Mouse (Mus musculus): ENCODE data around the gene Cdyl2. TPM values are rescaled to one million over a fixed set of nuclear protein-coding genes. Genes with fewer than 3 reads are reported as not detected.

The Cdyl2 gene
- total RNA-seq, 1 experiment = 37.3 TPM

DNA sequence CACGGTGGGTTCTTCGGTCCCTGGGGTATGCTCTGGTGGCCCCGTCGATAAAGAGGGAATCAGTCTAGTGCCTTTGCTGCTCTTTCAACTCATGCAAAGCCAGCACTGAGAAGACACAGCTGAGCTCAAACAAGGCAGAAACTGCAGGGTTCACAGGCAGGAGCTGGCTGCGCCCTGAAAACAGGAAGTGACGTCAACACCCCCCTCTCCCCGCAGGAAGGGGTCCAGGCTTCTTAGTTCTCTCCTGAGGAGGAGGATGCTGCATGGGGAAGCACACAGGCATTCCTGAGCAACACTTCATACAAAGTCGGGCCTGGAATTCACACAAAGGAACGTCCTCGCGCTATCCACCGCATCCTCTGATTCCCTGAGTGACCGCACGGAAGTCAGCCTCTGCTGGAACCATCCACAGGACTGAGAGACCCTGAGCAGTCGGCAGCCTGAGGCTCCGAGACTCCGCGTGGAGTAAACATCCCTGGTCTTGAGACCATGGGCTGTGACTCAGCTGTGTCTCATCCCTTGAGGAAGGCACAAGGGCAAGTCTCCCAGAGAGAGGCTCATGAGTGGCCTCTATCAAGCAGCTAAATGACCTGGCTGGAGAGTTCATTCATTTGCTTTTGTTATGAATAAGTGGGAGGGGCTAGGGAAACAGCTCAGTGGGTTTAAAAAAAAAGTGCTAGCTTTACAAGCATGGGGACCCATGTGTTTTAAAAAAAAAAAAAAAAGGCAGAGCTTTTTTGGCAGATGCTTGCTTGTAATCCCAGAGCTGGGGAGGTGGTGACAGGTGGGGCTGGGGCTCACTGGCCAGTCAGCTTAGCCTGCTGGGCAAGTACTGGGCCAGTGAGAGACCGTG is 144.9 kb downstream of the Cdyl2 start:
- peak overlapping the region; percentile 15 to 59; a peak in 3 of 4 replicates for H3K4me3 ChIP-seq (ENCODE audit: insufficient read depth in 1 of 2, low read depth in 1 of 2, low read length in 2 of 2, poor library complexity in 1 of 2, severe bottlenecking in 1 of 2)
- H3K9me3 ChIP-seq (ENCODE audit: control insufficient read depth, insufficient read depth, low read depth, low read length) = no peaks in the 10 kb centered on the region
- in situ Hi-C loops (cut with MboI; ENCODE audit: low sequenced_read_pairs in 2 of 2, unreplicated experiment in 2 of 2) = no loop called here
- H3K36me3 ChIP-seq (ENCODE audit: control insufficient read depth, insufficient read depth, low read length, poor library complexity, severe bottlenecking) = peaks cover 50% of the 10 kb centered on the region
- H3K27ac ChIP-seq (ENCODE audit: insufficient read depth, low read depth, low read length, poor library complexity, severe bottlenecking) = no peak overlapping the region
- TF ChIP-seq ZC3H11A (IDR thresholded peaks at IDR 0.05; ENCODE audit: borderline replicate concordance, low read depth, low read length) = no peak
- peak; percentile 64; the same call in 1 of the 2 replicates for TF ChIP-seq ZNF384 (IDR thresholded peaks at IDR 0.05; ENCODE audit: low read depth, low read length)
- TF ChIP-seq MAFK (IDR thresholded peaks at IDR 0.05; ENCODE audit: insufficient read depth, low read depth, low read length) = no peak
- peaks cover 9 to 11% of the 10 kb centered on the region in 2 experiments; a peak in 3 of 4 replicates for H3K4me1 ChIP-seq (ENCODE audit: control insufficient read depth in 2 of 2, insufficient read depth in 2 of 2, low read length in 2 of 2, poor library complexity in 1 of 2)
- DNase-seq (ENCODE audit: low read depth, low spot score) = no peak
- peak overlapping the region; percentile 21; the same call in 1 of the 2 replicates for H3K9ac ChIP-seq (ENCODE audit: insufficient read depth, low read depth, low read length, poor library complexity, severe bottlenecking)

DNA sequence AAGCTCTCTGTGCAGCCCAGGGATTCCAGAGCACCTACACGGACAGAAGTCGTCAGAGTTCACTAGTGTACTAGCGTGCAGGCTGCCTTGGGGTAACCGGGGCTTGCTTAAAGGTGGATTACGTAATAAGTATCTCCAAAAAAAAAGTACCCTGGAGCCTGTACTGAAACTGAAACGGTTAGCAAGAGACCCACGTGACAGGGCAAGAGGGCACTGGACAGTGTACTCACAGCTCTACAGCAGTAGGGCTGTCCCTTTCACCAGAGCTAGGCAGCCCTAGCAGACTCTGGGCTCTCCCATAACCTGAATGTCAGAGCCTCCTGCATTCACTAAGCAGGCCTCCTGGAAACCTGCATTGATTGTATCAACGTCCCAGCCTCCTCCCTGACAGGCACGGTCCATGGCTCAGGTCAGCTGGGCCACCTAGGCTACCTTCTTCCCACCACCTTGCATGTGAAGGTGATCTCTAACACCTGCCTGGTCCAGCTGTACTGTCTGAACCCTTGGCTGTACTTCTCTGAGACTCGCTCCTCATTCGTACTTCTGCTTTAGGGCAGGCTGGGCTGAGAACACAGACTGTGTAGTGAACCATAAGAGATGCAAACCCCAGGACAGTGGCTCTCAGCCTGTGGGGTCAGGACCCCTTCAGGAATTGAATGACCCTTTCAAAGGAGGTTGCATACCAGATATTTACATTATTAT is 151.3 kb downstream of the Cdyl2 start:
- peaks cover 57% of the 10 kb centered on the region for H3K36me3 ChIP-seq (ENCODE audit: control insufficient read depth, insufficient read depth, low read length, poor library complexity, severe bottlenecking)
- H3K9me3 ChIP-seq (ENCODE audit: control insufficient read depth, insufficient read depth, low read depth, low read length) = no peaks in the 10 kb centered on the region
- H3K9ac ChIP-seq (ENCODE audit: insufficient read depth, low read depth, low read length, poor library complexity, severe bottlenecking) = no peak overlapping the region
- in situ Hi-C loops (cut with MboI; ENCODE audit: low sequenced_read_pairs in 2 of 2, unreplicated experiment in 2 of 2) = no loop called here
- no peak overlapping the region; the same call in 1 of the 2 replicates for H3K27ac ChIP-seq (ENCODE audit: insufficient read depth, low read depth, low read length, poor library complexity, severe bottlenecking)
- no peak for DNase-seq (ENCODE audit: low read depth, low spot score)
- TF ChIP-seq HCFC1 (IDR thresholded peaks at IDR 0.05; ENCODE audit: borderline replicate concordance, insufficient read depth, low read length) (no peak), CHD2 (IDR thresholded peaks at IDR 0.05; ENCODE audit: low read depth, low read length) (no peak), MAFK (IDR thresholded peaks at IDR 0.05; ENCODE audit: insufficient read depth, low read depth, low read length) (no peak), ZNF384 (IDR thresholded peaks at IDR 0.05; ENCODE audit: low read depth, low read length) (no peak), ZC3H11A (IDR thresholded peaks at IDR 0.05; ENCODE audit: borderline replicate concordance, low read depth, low read length) (no peak)
- no peak overlapping the region for H3K4me3 ChIP-seq (ENCODE audit: insufficient read depth in 1 of 2, low read depth in 1 of 2, low read length in 2 of 2, poor library complexity in 1 of 2, severe bottlenecking in 1 of 2)
- H3K4me1 ChIP-seq (ENCODE audit: control insufficient read depth in 2 of 2, insufficient read depth in 2 of 2, low read length in 2 of 2, poor library complexity in 1 of 2) = no peaks in the 10 kb centered on the region

DNA sequence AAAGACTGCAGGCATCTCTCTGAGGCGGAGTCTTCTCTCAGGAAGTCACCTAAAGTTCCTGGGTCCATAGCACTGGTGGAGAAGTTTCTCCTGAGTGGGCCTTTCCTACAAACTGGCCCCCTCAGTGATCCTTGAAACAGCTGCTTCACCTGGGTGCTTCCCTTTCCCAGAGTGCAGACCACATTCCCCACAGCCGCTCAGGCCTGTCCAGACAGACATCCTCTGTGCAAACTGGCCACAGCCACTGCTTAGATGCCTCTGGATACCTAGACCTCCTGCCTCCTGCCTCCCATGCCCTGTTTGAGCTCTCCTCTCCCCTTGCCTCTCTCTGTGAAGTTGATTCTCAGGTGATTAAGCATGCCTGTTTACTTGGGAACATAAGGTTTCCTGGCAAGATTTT is 156.1 kb downstream of the Cdyl2 start:
- no peak for DNase-seq (ENCODE audit: low read depth, low spot score)
- in situ Hi-C loops (cut with MboI; ENCODE audit: low sequenced_read_pairs in 2 of 2, unreplicated experiment in 2 of 2) = no loop called here
- H3K9me3 ChIP-seq (ENCODE audit: control insufficient read depth, insufficient read depth, low read depth, low read length) = no peaks in the 10 kb centered on the region
- no peak overlapping the region for H3K9ac ChIP-seq (ENCODE audit: insufficient read depth, low read depth, low read length, poor library complexity, severe bottlenecking)
- no peak overlapping the region for H3K4me3 ChIP-seq (ENCODE audit: insufficient read depth in 1 of 2, low read depth in 1 of 2, low read length in 2 of 2, poor library complexity in 1 of 2, severe bottlenecking in 1 of 2)
- no peak overlapping the region for H3K27ac ChIP-seq (ENCODE audit: insufficient read depth, low read depth, low read length, poor library complexity, severe bottlenecking)
- peaks cover 47% of the 10 kb centered on the region for H3K36me3 ChIP-seq (ENCODE audit: control insufficient read depth, insufficient read depth, low read length, poor library complexity, severe bottlenecking)
- TF ChIP-seq ZNF384 (IDR thresholded peaks at IDR 0.05; ENCODE audit: low read depth, low read length) = no peak
- TF ChIP-seq MAFK (IDR thresholded peaks at IDR 0.05; ENCODE audit: insufficient read depth, low read depth, low read length) = no peak
- no peak for TF ChIP-seq HCFC1 (IDR thresholded peaks at IDR 0.05; ENCODE audit: borderline replicate concordance, insufficient read depth, low read length)
- TF ChIP-seq CHD2 (IDR thresholded peaks at IDR 0.05; ENCODE audit: low read depth, low read length) = no peak
- no peak for TF ChIP-seq ZC3H11A (IDR thresholded peaks at IDR 0.05; ENCODE audit: borderline replicate concordance, low read depth, low read length)
- H3K4me1 ChIP-seq (ENCODE audit: control insufficient read depth in 2 of 2, insufficient read depth in 2 of 2, low read length in 2 of 2, poor library complexity in 1 of 2) = peaks cover 10 to 12% of the 10 kb centered on the region in 2 experiments

DNA sequence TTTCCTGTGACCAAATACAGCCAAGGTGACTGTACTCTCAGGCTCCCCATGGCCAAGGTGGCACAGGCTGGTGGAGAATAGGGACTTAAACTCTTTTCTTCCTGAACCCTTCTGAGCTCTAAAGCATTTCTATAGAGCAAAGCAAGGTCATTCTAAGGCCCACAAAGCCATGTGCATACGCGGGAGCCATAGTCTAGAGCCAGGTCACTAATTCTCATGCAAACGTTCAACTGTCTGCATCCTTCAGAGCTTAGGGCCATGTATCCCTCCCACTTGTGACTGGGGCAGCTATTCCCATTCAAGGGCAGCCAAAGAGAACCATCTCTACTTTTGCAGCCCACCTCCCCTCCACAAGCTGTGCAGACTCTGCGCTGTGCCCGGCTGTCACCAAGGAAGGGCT is 159.7 kb downstream of the Cdyl2 start:
- H3K9me3 ChIP-seq (ENCODE audit: control insufficient read depth, insufficient read depth, low read depth, low read length) = no peaks in the 10 kb centered on the region
- H3K4me1 ChIP-seq (ENCODE audit: control insufficient read depth in 2 of 2, insufficient read depth in 2 of 2, low read length in 2 of 2, poor library complexity in 1 of 2) = peaks cover 10 to 12% of the 10 kb centered on the region in 2 experiments
- peaks cover 31% of the 10 kb centered on the region for H3K36me3 ChIP-seq (ENCODE audit: control insufficient read depth, insufficient read depth, low read length, poor library complexity, severe bottlenecking)
- DNase-seq (ENCODE audit: low read depth, low spot score) = peak; percentile 39
- H3K4me3 ChIP-seq (ENCODE audit: insufficient read depth in 1 of 2, low read depth in 1 of 2, low read length in 2 of 2, poor library complexity in 1 of 2, severe bottlenecking in 1 of 2) = no peak overlapping the region
- in situ Hi-C loops (cut with MboI; ENCODE audit: low sequenced_read_pairs in 2 of 2, unreplicated experiment in 2 of 2) = no loop called here
- H3K27ac ChIP-seq (ENCODE audit: insufficient read depth, low read depth, low read length, poor library complexity, severe bottlenecking) = peak overlapping the region; percentile 59; the same call in 1 of the 2 replicates
- H3K9ac ChIP-seq (ENCODE audit: insufficient read depth, low read depth, low read length, poor library complexity, severe bottlenecking) = no peak overlapping the region
- no peak for TF ChIP-seq ZC3H11A (IDR thresholded peaks at IDR 0.05; ENCODE audit: borderline replicate concordance, low read depth, low read length)
